Mouse (Mus musculus) macrophage (primary cell): Measurements from ENCODE around the gene Lsm14a. TPM values are rescaled to one million over a fixed set of nuclear protein-coding genes. Genes with fewer than 3 reads are reported as not detected.

Experiments used
- H3K27ac ChIP-seq: fragments of 350-480 bp; formaldehyde crosslinking; 2 replicates; pipeline ENCODE4 v1.9.0; 2021
- H3K36me3 ChIP-seq: fragments of 350-480 bp; formaldehyde crosslinking; 2 replicates; pipeline ENCODE4 v1.9.0; 2021; ENCODE audit errors: inconsistent target
- H3K4me3 ChIP-seq: fragments of 350-480 bp; formaldehyde crosslinking; 2 replicates; pipeline ENCODE4 v1.9.0; 2021; ENCODE audit errors: inconsistent target
- H3K79me2 ChIP-seq: fragments of 350-480 bp; formaldehyde crosslinking; 2 replicates; pipeline ENCODE4 v1.9.0; 2021; ENCODE audit errors: inconsistent target
- WGBS: methylation state at CpG from one replicate; pipeline ENCODE4 v1.1.7; 2026; ENCODE audit warnings: inconsistent platforms; ENCODE audit not compliant: missing documents; 5-methylcytosine and 5-hydroxymethylcytosine counted together
- polyA plus RNA-seq: library from polyadenylated mRNA; stranded (reverse); fragments of 250-400 nt; gene quantifications from 3 replicates; pipeline ENCODE4 v1.2.4, GENCODE M21; 2018; ENCODE audit warnings: inconsistent platforms

Gene Lsm14a
- polyA plus RNA-seq, 1 experiment from 2014 or later, result 122 TPM

- peaks cover 35% of the 10 kb centered on the region for H3K79me2 ChIP-seq
- H3K27ac ChIP-seq, result peak overlapping the region; percentile 90
- H3K36me3 ChIP-seq, result no peaks in the 10 kb centered on the region
- WGBS, result 9% methylated on average over 18 of the region's 18 CpGs
- peak overlapping the region; percentile 92 for H3K4me3 ChIP-seq
Observed at GRCm38 (mm10) chr7:34390111-34390833, 2.8 kb downstream of the Lsm14a start.

GRCm38 (mm10) chr7:34389277-34390085 lies 3.6 kb downstream of the Lsm14a start:
- Histone ChIP-seq H3K79me2 (peaks cover 42% of the 10 kb centered on the region), H3K27ac (peak overlapping the region; percentile 90), H3K36me3 (no peaks in the 10 kb centered on the region), H3K4me3 (peak overlapping the region; percentile 92)
- under 1% methylated on average over 91 of the region's 100 CpGs for WGBS

- H3K79me2 ChIP-seq, result peaks cover 51% of the 10 kb centered on the region
- H3K27ac ChIP-seq, result peak overlapping the region; percentile 80
- H3K4me3 ChIP-seq, result peak overlapping the region; percentile 80
- H3K36me3 ChIP-seq, result no peaks in the 10 kb centered on the region
- 1% methylated on average over 64 of the region's 64 CpGs for WGBS
Observed at GRCm38 (mm10) chr7:34388445-34389276, 4.5 kb downstream of the Lsm14a start.

GRCm38 (mm10) chr7:34387784-34388444 lies 5.2 kb downstream of the Lsm14a start:
- Histone ChIP-seq H3K27ac (peak overlapping the region; percentile 80), H3K36me3 (no peaks in the 10 kb centered on the region), H3K79me2 (peaks cover 58% of the 10 kb centered on the region), H3K4me3 (peak overlapping the region; percentile 80)
- WGBS, result 7% methylated on average over 5 of the region's 5 CpGs

- no peak overlapping the region for H3K4me3 ChIP-seq
- peaks cover 100% of the 10 kb centered on the region for H3K79me2 ChIP-seq
- 89% methylated on average over 1 of the region's 1 CpGs for WGBS
- no peaks in the 10 kb centered on the region for H3K36me3 ChIP-seq
- H3K27ac ChIP-seq, result no peak overlapping the region
Observed at GRCm38 (mm10) chr7:34382803-34383202, 10.3 kb downstream of the Lsm14a start.

GRCm38 (mm10) chr7:34381733-34382132 lies 11.4 kb downstream of the Lsm14a start:
- peaks cover 100% of the 10 kb centered on the region for H3K79me2 ChIP-seq
- no peak overlapping the region for H3K27ac ChIP-seq
- H3K36me3 ChIP-seq, result no peaks in the 10 kb centered on the region
- no peak overlapping the region for H3K4me3 ChIP-seq
- WGBS, result 98% methylated on average over 5 of the region's 5 CpGs

GRCm38 (mm10) chr7:34380311-34380710 lies 12.8 kb downstream of the Lsm14a start:
- 38% methylated on average over 3 of the region's 3 CpGs for WGBS
- Histone ChIP-seq H3K4me3 (no peak overlapping the region), H3K27ac (no peak overlapping the region), H3K36me3 (no peaks in the 10 kb centered on the region), H3K79me2 (peaks cover 100% of the 10 kb centered on the region)

- H3K4me3 ChIP-seq, result no peak overlapping the region
- H3K27ac ChIP-seq, result no peak overlapping the region
- peaks cover 41% of the 10 kb centered on the region for H3K36me3 ChIP-seq
- 100% methylated on average over 1 of the region's 1 CpGs for WGBS
- H3K79me2 ChIP-seq, result peaks cover 97% of the 10 kb centered on the region
Observed at GRCm38 (mm10) chr7:34373906-34374305, 19.2 kb downstream of the Lsm14a start.

- Histone ChIP-seq H3K36me3 (peaks cover 56% of the 10 kb centered on the region), H3K79me2 (peaks cover 60% of the 10 kb centered on the region; the same call in 1 of the 2 replicates), H3K27ac (no peak overlapping the region), H3K4me3 (no peak overlapping the region)
- WGBS, result 96% methylated on average over 4 of the region's 4 CpGs
Observed at GRCm38 (mm10) chr7:34355629-34356028, 37.5 kb downstream of the Lsm14a start.

- Histone ChIP-seq H3K27ac (no peak overlapping the region), H3K4me3 (no peak overlapping the region), H3K36me3 (peaks cover 53% of the 10 kb centered on the region), H3K79me2 (peaks cover 58% of the 10 kb centered on the region; the same call in 1 of the 2 replicates)
- WGBS, result 100% methylated on average over 1 of the region's 1 CpGs
Observed at GRCm38 (mm10) chr7:34351997-34352396, 41.1 kb downstream of the Lsm14a start.

- 100% methylated on average over 3 of the region's 5 CpGs for WGBS
- H3K79me2 ChIP-seq, result peaks cover 55% of the 10 kb centered on the region; the same call in 1 of the 2 replicates
- H3K27ac ChIP-seq, result no peak overlapping the region
- no peak overlapping the region for H3K4me3 ChIP-seq
- H3K36me3 ChIP-seq, result peaks cover 61% of the 10 kb centered on the region
Observed at GRCm38 (mm10) chr7:34350166-34350565, 42.9 kb downstream of the Lsm14a start.

GRCm38 (mm10) chr7:34348011-34348410 lies 45.1 kb downstream of the Lsm14a start:
- WGBS, result 0% methylated on average over 1 of the region's 1 CpGs
- H3K36me3 ChIP-seq, result peaks cover 66% of the 10 kb centered on the region

GRCm38 (mm10) chr7:34347041-34347440 lies 46.1 kb downstream of the Lsm14a start:
- 91% methylated on average over 3 of the region's 3 CpGs for WGBS
- 0 out of 2 replicates have a peak overlapping the region, but pooled peaks have one; percentile 31 for H3K27ac ChIP-seq
- no peak overlapping the region for H3K4me3 ChIP-seq
- H3K36me3 ChIP-seq, result peaks cover 57% of the 10 kb centered on the region
- H3K79me2 ChIP-seq, result peaks cover 33% of the 10 kb centered on the region; the same call in 1 of the 2 replicates

More at GRCm38 (mm10) chr7:34348011-34348410, 45.1 kb downstream of the Lsm14a start:
- Histone ChIP-seq H3K4me3 (no peak overlapping the region), H3K27ac (peak overlapping the region; percentile 31), H3K79me2 (peaks cover 39% of the 10 kb centered on the region; the same call in 1 of the 2 replicates)

- no peak overlapping the region for H3K27ac ChIP-seq
- no peak overlapping the region for H3K4me3 ChIP-seq
- H3K36me3 ChIP-seq, result peaks cover 52% of the 10 kb centered on the region
- H3K79me2 ChIP-seq, result peaks cover 32% of the 10 kb centered on the region; the same call in 1 of the 2 replicates
- WGBS, result 97% methylated on average over 4 of the region's 4 CpGs
Observed at GRCm38 (mm10) chr7:34346505-34346904, 46.6 kb downstream of the Lsm14a start.
